In genomic region chr13:58358629-58359303, GRCm38 (mm10) we compare ENCODE assay signal across 8 mouse cellular contexts. TPM values are rescaled to one million over a fixed set of nuclear protein-coding genes. Genes with fewer than 3 reads are reported as not detected.
DNase-seq lines count a peak whose midpoint lies in the region; ATAC-seq lines count a peak whose summit lies in the region.

Gene Kif27, minus strand, starts transcription at chr13:58359122.

- peak; percentile 57 for DNase-seq in layer of hippocampus, adult 11-12 months (ENCODE audit: low spot score)
- DNase-seq in layer of hippocampus, adult 9-10 months (ENCODE audit: low spot score): no peak
- peak; percentile 85 to 90 for DNase-seq in heart, adult 18-20 months
- DNase-seq in kidney, adult 18-20 months: peak; percentile 89
- DNase-seq in spleen, adult 18-20 months: peak; percentile 82 to 85

- peak within 1 kb of the TSS; percentile 74 for H3K4me3 ChIP-seq in embryonic facial prominence, embryonic 13.5 days
- H3K4me3 ChIP-seq in limb, embryonic 12.5 days (replicated peaks): peak within 1 kb of the TSS; percentile 76
- peak within 1 kb of the TSS; percentile 83 for H3K4me3 ChIP-seq in midbrain, embryonic 15.5 days

- WGBS in embryonic facial prominence, embryonic 13.5 days: under 1% methylated on average over 76 of the region's 85 CpGs
- whole genome bisulfite sequencing in limb, embryonic 12.5 days: under 1% methylated on average over 73 of the region's 85 CpGs
- WGBS in midbrain, embryonic 15.5 days: under 1% methylated on average over 83 of the region's 85 CpGs

- H3K36me3 ChIP-seq in embryonic facial prominence, embryonic 13.5 days: no peaks in the 10 kb centered on the region
- H3K36me3 ChIP-seq in limb, embryonic 12.5 days: no peaks in the 10 kb centered on the region
- H3K36me3 ChIP-seq in midbrain, embryonic 15.5 days (replicated peaks): no peaks in the 10 kb centered on the region

- H3K4me1 ChIP-seq in embryonic facial prominence, embryonic 13.5 days: no peaks in the 10 kb centered on the region
- H3K4me1 ChIP-seq in limb, embryonic 12.5 days (replicated peaks): no peaks in the 10 kb centered on the region
- H3K4me1 ChIP-seq in midbrain, embryonic 15.5 days: peaks cover 8% of the 10 kb centered on the region; the same call in 1 of the 2 replicates

- peak within 1 kb of the TSS; percentile 64 for H3K27ac ChIP-seq in embryonic facial prominence, embryonic 13.5 days
- 0 out of 2 replicates have a peak within 1 kb of the TSS, but pooled peaks have one; percentile 50 for H3K27ac ChIP-seq in limb, embryonic 12.5 days
- H3K27ac ChIP-seq in midbrain, embryonic 15.5 days: peak within 1 kb of the TSS; percentile 60

- H3K4me2 ChIP-seq in embryonic facial prominence, embryonic 13.5 days: peak within 1 kb of the TSS; percentile 97
- peak within 1 kb of the TSS; percentile 98 for H3K4me2 ChIP-seq in limb, embryonic 12.5 days
- peak within 1 kb of the TSS; percentile 97 for H3K4me2 ChIP-seq in midbrain, embryonic 15.5 days

- H3K9ac ChIP-seq in embryonic facial prominence, embryonic 13.5 days: peak within 1 kb of the TSS; percentile 77
- peak within 1 kb of the TSS; percentile 71 for H3K9ac ChIP-seq in limb, embryonic 12.5 days (replicated peaks)
- H3K9ac ChIP-seq in midbrain, embryonic 15.5 days: peak within 1 kb of the TSS; percentile 64

- ATAC-seq in embryonic facial prominence, embryonic 13.5 days (ENCODE audit: insufficient number of reproducible peaks, insufficient read depth, low FRiP score, low TSS enrichment, low read depth): peak; percentile 97
- ATAC-seq in limb, embryonic 12.5 days (ENCODE audit: insufficient number of reproducible peaks, insufficient read depth, low FRiP score, low TSS enrichment, low read depth): peak; percentile 99
- peak; percentile 98 for ATAC-seq in midbrain, embryonic 15.5 days (replicated peaks)

- no peaks in the 10 kb centered on the region for H3K27me3 ChIP-seq in embryonic facial prominence, embryonic 13.5 days
- H3K27me3 ChIP-seq in limb, embryonic 12.5 days: no peaks in the 10 kb centered on the region
- no peaks in the 10 kb centered on the region for H3K27me3 ChIP-seq in midbrain, embryonic 15.5 days (replicated peaks)

- H3K9me3 ChIP-seq in embryonic facial prominence, embryonic 13.5 days: no peaks in the 10 kb centered on the region
- 0 out of 2 replicates have a peak, but pooled peaks cover 3% of the 10 kb centered on the region for H3K9me3 ChIP-seq in limb, embryonic 12.5 days
- no peaks in the 10 kb centered on the region for H3K9me3 ChIP-seq in midbrain, embryonic 15.5 days

RNA-seq across cellular contexts. Expression of gene Kif27, which starts in this region (rescaled TPM):
- polyA plus RNA-seq in embryonic facial prominence, embryonic 13.5 days (2015; fragmentation: Nextera tagmentation; extraction: Ambion mirVana): 0.73 and 0.98 TPM in 2 replicates
- under 1 TPM in 1 of 2 experiments, not detected in 1; 0.13 TPM for total RNA-seq in heart, adult 18-20 months (2021)
- 0.84 and 0.97 TPM in 2 replicates for polyA plus RNA-seq in limb, embryonic 12.5 days (2016; fragmentation: Nextera tagmentation; extraction: Ambion mirVana)
- 1.8 and 1.9 TPM in 2 replicates for polyA plus RNA-seq in midbrain, embryonic 15.5 days (2015; fragmentation: Nextera tagmentation; extraction: Ambion mirVana)

Comparison
In these comparisons a context has a peak if more than half of its experiments do, and no peak if none do; other contexts are left out.
1. Peak in ATAC-seq, H3K4me3 ChIP-seq, H3K27ac ChIP-seq, H3K9ac ChIP-seq and H3K4me2 ChIP-seq in embryonic facial prominence, embryonic 13.5 days; RNA of the gene not detected or under 1 TPM.
2. Peak in DNase-seq in heart, adult 18-20 months; RNA of the gene not detected or under 1 TPM.
3. Peak in ATAC-seq, H3K4me3 ChIP-seq, H3K27ac ChIP-seq, H3K9ac ChIP-seq and H3K4me2 ChIP-seq in limb, embryonic 12.5 days; RNA of the gene not detected or under 1 TPM.